Mouse (Mus musculus) spleen, postnatal 10 days (tissue): Measurements from ENCODE around the gene Atp6v0c.

Source experiments
- DNase-seq, 2 experiments: peaks; one replicate each; pipeline ENCODE4 v3.0.0; 2021 to 2022; ENCODE audit warnings: low spot score in 2 of 2

The Atp6v0c gene

DNA sequence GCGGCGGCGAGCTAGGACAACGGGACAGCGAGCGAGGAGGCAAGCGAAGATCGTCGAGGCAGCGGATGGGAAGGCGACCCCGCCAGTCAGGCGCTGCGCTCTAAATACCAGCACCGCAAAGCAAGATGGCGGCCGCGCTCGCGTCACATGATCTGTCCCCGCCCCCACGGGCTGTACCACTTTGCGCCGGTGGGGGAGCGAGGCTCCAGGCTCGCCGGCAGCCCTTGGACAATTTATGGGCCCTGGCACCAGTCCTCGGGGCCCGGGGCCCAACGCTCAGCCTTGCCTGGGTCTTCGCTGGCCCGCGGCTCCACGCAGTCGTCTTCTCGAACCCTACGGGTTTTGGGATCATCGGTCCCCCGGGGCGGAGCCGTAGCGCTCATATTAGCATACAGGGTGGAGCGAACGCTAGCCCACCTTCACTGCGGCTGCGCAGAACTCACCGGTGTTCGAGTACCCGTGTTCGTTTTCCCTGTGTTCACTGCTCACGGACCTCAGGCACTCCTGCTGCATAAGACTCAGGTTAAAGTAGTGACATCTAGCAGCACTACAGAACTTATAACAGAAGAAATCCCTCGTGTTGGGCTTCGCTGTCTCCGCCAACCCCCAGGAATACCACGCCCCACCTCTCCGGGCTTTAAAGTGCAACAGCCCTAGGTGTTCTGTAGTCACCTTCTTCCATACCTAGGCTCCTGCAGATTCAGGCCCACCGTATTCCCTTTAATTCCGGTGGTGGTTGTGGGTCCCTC lies at the start of gene Atp6v0c:
Gene Atp6v0c (minus strand): TSS at position 386 of the 749 bp plus-strand sequence.
- peak; percentile 94 to 97 for DNase-seq

DNA sequence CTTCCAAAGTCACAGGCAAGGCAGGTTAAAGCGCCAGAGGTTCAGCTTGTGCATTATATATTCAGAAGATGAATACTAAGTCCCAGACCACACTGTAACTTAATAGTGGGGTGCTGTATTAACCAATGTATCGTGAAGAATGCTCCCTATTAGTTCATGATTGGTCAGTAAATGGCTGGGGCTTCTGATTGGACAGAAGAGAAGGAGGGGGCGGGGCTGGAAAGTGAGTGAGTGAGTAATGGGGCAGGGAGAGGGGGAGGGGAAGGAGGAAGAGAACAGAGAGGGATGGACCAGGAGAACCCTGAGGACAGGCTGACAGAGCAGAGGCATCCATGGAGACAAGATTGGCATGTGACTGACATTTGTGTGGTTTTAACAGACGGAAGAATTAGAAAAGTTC lies 47.3 kb upstream of the Atp6v0c start:
- no peak for DNase-seq

DNA sequence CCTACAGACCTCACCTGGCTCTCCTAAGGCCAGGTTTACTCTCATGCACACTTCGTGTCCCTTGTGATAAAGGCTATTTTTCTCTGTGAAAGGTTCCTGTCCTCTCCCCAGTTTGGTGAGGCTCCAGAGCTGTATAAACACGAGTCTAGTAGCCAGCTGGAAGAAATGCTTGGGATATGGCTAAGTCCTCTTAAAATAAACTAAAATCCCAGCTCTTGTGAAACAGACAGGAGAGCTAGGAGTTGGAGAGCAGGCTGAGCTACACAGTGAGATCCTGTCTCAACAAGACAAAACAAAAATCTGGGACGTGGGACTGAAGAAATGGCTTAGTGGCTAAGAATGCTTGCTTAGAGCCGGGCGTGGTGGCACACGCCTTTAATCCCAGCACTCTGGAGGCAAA lies 43.7 kb upstream of the Atp6v0c start:
- DNase-seq, result no peak

DNA sequence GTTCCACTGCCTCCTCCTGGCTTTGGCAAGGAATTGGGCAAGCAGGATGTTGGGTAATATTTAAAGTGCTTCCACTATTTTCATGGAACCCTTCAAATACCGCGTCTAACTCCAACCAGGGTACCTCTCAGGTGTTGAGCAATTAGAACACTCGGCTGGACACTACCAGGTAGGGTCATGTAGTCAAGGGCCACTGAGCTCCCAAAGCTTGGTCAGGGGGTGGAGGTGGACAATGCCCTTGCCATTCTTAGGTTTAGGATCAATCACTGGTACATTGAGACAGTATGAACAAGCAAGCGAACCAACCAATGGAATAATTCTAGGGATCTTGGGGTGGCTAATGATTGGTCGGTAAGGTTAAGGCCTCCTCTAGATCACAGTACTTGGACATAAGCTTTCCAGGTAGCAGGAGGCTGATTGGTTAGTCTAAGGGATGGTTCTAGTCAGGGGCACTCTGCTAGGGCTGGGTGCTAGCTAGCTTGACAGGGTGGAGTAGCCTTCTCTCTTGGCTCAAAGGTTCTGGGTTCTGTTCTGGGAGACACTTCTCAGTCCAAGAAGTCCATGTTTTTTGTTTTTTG lies 43.0 kb upstream of the Atp6v0c start:
- no peak for DNase-seq

GRCm38 (mm10) chr17:24211631-24212440 lies 42.3 kb upstream of the Atp6v0c start:
- DNase-seq, result no peak

- no peak for DNase-seq
Observed at GRCm38 (mm10) chr17:24210591-24210990, 41.1 kb upstream of the Atp6v0c start.

- DNase-seq, result no peak
Observed at GRCm38 (mm10) chr17:24209916-24210240, 40.4 kb upstream of the Atp6v0c start.

- peak; percentile 33 to 87 for DNase-seq
Observed at GRCm38 (mm10) chr17:24209043-24209915, 39.8 kb upstream of the Atp6v0c start, which contains the start of gene Ntn3. Ntn3 (minus strand) TSS chr17:24209531.

DNA sequence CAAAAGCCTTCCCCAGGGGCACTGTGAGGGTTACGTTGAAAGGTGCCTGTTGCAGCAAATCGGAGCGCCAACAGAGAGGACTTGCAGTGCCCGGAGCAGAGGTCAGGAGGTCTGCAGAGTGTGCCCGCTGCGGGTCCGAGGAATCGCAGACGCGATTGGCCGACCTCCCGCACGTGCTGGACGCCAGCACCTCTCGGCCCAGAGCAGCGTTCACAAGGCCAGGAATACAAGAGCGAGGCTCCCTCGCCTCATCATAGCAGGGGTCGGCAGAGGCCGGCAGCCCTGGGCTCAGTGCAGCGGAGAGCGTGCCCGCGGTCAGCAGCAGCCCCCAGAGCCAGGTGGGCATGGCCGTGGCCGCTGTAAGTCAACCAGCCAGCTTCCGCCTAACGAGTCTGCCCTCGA lies 39.1 kb upstream of the Atp6v0c start:
- peak in 1 of 2 experiments; percentile 76 for DNase-seq

- DNase-seq, result no peak
Observed at GRCm38 (mm10) chr17:24207768-24208640, 38.5 kb upstream of the Atp6v0c start.

DNA sequence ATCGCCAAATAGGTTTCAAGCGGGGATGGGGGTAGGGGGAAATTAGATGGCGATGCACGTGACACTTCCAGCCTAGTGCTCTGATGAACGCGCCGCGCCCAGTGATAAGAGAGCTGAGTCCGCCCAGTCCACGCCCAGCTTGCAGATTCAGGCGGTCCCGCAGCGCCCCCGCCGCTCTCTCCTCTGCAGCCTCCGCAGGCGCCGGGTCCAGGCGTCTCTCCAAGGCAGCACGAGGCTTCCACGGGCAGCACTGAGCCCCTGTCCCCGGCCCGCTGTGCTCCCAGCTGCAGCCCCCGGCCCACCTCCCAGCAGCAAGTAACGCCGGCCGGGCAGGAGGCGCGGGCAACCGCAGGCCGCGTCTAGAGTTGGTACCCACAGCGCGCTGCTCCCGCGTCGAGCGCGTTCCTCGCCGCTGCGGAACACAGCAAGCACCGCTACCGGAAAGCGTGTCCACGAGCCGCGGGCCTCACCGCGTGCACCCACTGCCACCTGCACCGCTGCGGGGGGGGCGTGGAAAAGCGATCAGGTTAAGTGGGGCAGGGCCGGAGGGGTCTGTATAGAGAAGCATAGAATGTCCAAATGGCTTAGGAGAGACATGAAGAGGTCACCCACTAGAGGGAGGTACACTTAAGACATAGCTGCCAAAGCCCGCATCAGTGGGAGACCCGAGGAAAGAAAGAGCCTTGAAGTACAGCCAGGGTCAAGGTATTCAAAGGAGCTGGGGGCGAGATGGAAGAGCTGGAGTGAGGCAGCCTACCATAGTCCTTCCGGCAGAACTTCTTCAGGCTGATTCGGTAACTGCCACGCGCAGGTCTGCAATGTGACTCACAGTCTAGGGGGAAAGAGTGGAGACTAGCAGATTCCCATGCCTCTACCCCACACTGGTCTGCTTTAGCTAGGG lies 37.2 kb upstream of the Atp6v0c start:
- peak; percentile 65 to 83 for DNase-seq

GRCm38 (mm10) chr17:24205908-24206361 lies 36.4 kb upstream of the Atp6v0c start:
- DNase-seq, result peak in 1 of 2 experiments; percentile 70

- DNase-seq, result peak; percentile 83 to 90
Observed at GRCm38 (mm10) chr17:24205284-24205888, 35.9 kb upstream of the Atp6v0c start, which contains the start of gene Tbc1d24. Tbc1d24 (minus strand) TSS chr17:24205562.

DNA sequence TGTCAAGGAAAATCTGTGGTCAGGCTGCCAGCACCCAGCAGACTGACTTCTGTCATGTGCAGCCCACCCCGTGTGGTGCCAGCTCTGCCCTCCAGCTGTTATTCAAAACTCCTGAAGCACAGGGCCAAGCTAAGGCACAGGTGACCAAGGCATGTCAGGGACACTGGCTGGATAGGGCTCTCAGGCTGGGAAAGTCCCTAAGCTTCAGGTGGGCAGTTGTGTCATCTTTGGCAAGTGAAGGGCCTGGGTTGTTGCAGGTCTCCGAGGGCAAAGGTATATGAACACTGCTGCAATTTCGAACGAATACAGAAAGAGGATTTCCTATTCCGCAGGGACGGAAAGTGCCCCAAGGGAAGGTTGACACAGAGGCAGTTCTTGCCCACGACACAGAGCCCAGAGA lies 35.3 kb upstream of the Atp6v0c start:
- DNase-seq, result no peak

DNA sequence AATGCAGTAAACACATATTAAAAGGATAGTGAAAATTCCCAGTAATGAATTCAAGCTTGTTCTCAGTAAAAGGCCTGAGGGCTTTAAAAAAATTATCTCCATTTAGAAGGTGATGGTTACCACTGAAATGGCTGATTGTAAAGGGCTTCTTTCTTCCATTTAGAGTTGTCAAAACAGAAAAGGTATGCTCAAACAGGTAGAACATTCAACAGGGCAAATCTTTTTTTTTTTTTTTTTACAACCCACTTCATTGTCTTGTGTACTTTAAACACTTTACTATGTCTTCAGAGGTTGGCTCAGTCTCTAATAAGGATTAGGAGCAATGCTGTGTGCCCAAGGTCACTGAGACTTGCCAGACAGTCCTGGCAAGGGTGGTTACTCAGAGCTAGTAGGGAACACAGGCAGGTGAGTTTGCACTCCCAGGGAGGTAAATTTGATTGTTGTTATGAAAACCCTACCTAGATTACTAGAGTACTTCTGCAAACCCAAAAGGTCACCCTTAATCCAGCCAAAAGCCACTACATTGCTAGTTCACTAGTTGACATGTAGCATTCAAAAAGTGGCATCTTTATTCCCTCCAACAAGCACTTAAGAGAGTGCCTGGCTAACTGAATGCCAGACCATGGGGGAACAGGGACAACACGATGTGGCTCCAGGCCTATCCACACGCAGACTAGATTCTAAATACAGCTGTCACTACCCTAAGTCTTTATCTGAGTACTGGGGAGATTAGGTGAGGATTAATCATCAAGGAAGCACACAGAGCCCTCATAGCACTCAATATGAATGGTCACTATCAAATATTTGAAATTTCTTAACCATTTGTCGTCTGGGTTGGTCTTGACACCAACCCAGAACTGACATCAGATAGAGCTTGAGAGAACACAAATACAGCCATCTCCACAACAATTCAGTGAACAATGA lies 34.4 kb upstream of the Atp6v0c start:
- DNase-seq, result no peak

DNA sequence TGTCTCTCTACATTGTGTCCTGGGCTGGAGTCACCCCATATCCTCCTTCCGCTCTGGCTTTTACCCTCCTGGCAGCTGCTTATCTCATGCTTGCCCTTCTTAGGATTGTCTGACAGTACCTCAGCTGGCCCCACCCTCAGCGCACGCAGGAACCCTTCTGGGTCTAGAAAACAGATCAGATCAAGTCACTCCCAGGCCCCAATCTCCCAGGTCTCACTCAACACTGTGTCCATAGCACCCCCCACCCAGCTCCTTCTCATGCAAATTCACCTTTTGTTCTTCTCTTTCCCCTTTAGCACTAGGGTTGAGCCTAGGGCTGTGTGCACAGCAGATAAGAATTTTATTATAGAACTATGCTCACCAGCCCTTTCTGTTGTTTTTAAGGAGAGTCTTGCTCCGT lies 33.6 kb upstream of the Atp6v0c start:
- DNase-seq, result peak in 1 of 2 experiments; percentile 65

GRCm38 (mm10) chr17:24201092-24201491 lies 31.6 kb upstream of the Atp6v0c start:
- DNase-seq, result no peak

- DNase-seq, result no peak
Observed at GRCm38 (mm10) chr17:24199741-24200140, 30.2 kb upstream of the Atp6v0c start.
